Mouse (Mus musculus) ES-Bruce4 (cell line): ENCODE measurements around the gene AW822073.
"Not testable (repeated sequence)": the region's sequence is repeated elsewhere in the genome, so short reads cannot be mapped to it uniquely, and the experiment has no call there.

ENCODE experiments used
- CTCF ChIP-seq: IDR thresholded peaks from one replicate; pipeline ENCODE4 v1.8.1; 2011; ENCODE audit warnings: low read depth, low read length
- EP300 ChIP-seq: IDR thresholded peaks from 2 replicates; pipeline ENCODE4 v1.6.1; 2011; ENCODE audit warnings: low read depth, low read length; ENCODE audit not compliant: insufficient read depth

- not testable (repeated sequence) for TF ChIP-seq CTCF, EP300
These were observed 7.9 kb upstream of the AW822073 start, which contains the start of gene Duxf3 for GRCm38 (mm10) chr10:58232641-58232969.
